Mouse (Mus musculus) thymus, postnatal 4 days (tissue): ENCODE results near the gene Zfp280c.

ENCODE experiments used
- DNase-seq: peaks from one replicate; pipeline ENCODE4 v3.0.0; 2021

Gene Zfp280c

DNA sequence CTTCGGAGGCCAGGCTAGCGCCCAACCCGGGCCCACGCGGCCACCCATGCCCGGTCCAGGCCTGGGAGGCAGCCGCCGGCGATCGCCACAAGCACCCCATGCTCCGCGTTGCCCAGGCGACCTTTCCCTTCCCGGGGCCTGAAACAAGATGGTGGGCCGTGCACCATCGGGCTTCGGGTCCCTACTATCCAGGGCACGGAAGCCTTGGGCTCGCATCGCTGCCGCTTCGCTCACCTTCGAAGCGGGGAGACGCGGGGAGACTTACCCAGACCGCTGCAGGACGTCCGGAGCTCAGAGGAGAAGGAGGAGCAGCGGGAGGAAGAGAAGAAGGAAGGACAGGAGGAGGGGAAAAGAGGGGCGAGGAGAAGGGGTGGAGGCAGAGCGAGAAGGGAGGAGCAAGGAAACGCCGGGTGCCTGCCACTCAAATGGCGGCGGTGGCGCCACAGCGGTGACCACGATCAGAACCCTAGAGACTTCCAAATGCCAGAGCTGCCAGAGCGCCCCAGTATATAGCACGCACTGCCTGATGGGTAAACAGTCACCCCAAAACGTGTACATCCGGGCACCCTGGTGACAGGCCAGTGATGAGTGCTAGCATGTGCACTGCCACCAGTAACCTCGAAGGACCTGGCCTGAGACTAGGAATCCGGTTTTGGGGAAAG is at the start of gene Zfp280c:
TSS of gene Zfp280c (minus strand) at position 406 of the 662 bp plus-strand sequence.
- DNase-seq: peak; percentile 82

DNA sequence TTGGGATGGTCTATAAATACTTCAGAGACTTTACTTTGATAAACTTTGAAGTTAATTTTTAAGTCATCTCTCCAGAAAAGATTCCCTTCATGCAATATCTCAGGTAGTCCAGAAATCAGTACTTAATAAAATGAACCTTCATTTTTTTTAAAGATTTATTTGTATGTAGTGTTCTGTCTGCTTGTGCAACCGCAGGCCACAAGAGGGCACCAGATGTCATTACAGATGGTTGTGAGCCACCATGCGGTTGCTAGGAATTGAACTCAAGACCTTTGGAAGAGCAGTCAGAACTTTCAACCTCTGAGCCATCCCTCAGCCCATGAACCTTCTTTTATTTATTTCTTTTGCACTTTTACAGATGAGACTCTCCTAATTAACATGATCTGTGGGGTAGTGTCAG is 42.7 kb upstream of the Zfp280c start:
- DNase-seq: peak; percentile 52

DNA sequence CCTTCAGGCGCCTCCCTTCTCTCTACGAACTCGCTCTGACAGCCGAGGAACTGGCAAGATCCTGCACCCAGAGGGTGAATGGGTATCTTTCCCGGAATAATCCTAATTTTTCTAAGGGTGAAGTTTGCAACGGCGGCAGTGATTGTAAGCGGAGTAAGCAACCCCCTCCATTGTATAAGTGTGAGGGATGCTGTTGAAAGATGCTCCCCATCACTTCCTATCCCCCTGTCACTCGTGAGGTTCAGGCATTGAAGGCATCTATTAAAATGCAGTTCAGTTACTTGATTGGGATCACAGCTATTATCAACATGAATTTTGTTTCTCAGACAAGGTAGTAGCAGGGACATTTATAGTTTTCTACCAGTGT is 29.7 kb upstream of the Zfp280c start:
- DNase-seq: no peak

DNA sequence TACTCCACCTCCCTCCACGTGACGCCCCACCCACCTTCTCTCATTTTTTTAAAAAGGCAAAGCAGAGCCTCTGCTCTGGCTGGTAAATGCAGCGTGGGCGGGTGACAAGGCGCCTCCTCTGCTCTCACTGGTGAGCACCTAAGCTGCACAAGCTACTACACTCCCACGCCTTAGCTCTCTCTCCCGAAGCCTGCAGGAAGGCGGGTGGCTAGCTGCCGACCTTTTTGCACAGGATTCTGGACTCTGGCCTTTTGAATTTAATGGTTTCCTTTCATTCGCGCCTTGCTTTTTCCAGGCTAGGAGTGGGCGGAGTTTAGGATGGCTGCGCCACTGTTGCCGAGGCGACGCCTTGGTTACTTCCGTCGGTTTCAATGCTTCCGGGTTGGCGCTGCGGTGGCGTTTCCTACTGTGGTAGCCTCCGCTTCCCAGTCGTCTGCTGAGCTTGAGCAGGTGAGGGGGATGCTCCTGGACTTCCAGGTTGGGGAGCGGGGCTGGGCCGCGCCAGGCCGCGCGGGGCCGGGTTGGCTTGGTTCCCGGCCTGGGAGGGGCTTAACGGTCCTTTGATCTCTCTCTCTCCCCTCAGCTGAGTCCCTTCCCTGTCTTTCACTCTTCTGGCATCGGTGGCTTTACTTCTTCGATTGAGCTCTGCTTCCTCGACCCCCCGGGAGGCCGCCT is 29.2 kb upstream of the Zfp280c start, which contains the start of gene Slc25a14:
TSS of gene Slc25a14 (plus strand) at position 35 of the 675 bp plus-strand sequence.
- peak; percentile 76 for DNase-seq

DNA sequence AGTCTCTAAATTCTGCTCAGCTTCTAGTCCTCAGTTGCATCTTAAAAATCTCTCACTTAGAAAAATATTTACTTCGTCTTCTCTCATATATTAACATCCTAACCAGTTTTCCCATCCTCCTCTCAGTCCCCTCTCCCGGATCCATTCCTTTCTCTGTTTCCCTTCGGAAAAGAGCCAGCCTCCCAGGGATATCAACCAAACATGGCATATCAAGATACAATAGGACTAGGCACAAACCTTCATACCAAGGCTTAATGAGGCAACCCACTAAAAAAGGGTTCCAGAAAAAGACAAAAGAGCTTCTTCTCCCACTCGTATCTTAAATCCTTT is 28.7 kb upstream of the Zfp280c start:
- DNase-seq: no peak

DNA sequence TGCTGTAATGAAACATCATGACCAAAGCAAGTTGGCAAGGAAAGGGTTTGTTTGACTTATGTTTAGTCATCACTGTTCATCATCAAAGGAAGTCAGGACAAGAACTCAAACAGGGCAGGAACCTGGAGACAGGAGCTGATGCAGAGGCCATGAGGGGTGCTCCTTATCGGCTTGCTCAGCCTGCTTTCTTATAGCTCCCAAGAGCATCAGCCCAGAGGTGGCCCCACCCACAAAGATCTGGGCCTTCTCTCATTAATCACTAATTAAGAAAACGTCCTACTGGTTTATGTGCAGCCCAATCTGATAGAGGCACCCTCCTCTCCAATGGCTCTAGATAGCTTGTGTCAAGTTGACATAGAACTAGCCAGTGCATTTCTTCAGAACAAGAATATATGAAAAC is 10.6 kb upstream of the Zfp280c start:
- DNase-seq: no peak

DNA sequence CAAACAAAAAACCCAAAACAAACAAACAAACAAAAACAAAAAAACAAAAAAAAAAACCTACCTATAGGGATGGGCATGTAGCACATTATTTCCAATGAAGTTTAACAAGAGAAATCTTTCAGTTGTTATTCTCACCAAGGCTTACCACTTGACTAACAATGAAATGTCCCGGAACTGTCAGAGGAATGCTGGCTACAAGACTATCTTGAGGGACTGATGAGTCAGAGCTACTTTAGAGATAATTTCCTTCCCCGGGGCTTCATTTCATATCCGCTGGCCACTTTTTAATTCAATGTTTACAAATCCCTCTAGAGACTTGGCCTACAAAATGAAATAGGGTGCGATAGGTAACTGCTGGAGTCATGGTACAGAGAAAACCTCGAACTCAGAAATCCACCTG is 2.6 kb upstream of the Zfp280c start:
- no peak for DNase-seq

DNA sequence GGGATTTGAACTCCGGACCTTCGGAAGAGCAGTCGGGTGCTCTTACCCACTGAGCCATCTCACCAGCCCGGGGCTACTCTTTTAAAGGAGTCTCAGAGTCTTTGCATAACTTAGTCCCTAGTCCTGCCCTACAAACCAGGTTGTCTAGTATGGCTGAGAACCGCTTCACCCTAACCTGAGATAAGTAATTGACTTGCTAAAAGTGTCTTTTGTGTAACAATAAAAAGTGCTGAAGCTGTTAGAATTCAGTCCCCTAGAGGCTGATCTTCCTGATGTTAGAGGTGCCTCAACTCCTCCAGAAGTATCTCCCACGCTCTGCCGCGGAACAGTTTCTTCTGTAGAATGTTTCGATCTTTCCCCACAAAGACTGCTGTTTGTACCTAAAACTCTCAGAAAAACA is 1.7 kb upstream of the Zfp280c start:
- DNase-seq: no peak

DNA sequence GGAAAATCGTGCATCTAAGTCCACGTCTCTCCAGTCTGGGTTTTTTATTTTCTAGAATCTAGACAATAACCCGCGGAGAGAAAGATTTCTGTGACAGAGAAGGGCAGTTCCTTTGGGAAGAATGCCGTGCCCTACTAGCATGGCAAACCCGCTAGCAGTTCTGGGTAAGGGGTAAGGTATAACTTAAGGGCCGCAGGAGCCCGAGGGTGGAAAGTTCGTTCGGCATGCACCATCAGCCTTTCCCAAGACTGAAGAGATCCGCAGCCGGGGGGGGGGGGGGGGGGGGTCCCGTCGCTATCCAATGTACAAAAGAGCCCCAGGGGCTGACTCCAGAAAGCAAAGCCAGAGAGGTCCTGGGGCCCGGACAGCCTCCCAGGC is 594 bp downstream of the Zfp280c start:
- DNase-seq: peak; percentile 24

DNA sequence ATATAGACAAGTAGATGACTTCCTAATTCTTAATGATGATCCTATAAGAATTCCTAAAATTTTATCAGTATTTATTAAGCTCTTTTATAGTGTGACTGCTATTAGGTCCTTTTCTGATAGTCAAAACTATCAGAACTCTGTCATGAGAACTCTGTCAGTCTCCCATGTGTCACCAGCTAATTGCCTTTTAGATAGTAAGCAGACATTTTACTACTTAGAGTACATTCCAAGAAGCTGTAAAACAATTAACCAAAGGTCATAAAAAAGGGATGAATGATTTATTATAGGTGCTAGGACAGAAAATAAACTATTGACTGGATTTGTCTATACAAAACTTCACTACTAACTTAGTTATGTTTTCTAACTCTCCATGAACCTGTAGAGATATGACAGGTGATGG is 11.0 kb downstream of the Zfp280c start:
- no peak for DNase-seq

DNA sequence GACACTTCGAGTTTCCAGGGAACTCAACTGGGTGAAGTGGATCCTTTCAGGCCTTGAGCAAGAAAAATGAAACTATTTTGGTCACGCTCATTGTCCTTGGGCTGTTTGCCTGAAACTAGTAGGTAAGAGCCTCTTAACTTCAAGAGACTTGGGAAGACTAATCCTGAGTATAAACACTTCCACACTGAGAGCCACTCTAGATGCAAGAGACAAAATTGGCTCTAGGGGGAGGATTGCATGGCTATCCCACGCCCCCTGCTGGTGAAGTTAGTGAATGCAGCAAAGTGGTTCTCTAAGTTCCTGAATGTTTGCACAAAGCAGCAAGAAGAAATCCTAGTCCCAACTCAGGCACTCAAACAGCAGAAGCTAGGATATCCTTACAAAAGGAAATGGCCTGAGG is 62.1 kb downstream of the Zfp280c start:
- DNase-seq: peak; percentile 82

DNA sequence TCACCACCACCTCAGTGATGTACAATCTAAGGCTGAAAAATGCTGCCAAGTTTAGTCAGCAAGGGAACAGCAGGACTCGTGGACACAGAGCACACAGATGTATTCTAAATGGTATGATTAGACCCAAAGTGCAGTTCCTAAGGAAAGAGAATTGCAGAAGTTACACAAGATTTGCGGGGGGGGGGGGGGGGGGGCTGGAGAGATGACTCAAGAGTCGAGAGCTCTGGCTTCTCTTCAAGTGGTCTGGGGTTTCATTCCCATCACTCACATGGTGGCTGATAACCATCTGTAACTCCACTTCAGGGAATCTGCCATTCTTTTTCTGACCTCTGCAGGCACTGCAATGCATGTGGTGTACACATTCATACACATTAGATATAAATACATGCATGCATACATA is 67.9 kb downstream of the Zfp280c start:
- no peak for DNase-seq

DNA sequence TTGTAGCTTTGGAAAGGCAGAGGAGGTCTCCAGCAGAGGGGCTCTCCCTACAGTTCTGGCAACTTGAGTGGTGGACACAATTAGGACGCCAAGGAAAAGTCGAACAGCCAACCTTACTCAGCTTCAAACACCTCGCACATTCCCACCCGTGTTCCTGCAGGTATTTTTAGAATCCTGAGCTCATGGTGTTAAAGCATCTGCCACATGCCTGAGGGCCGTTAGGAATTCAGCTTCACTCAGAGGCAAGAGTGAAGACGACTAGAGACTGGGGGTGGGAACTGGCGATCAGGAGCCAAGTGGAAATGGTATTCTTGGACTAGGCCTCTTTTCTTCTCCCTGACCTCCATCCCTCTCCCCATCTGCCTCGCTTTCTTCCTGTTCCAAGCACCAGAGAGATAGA is 68.4 kb downstream of the Zfp280c start:
- no peak for DNase-seq

DNA sequence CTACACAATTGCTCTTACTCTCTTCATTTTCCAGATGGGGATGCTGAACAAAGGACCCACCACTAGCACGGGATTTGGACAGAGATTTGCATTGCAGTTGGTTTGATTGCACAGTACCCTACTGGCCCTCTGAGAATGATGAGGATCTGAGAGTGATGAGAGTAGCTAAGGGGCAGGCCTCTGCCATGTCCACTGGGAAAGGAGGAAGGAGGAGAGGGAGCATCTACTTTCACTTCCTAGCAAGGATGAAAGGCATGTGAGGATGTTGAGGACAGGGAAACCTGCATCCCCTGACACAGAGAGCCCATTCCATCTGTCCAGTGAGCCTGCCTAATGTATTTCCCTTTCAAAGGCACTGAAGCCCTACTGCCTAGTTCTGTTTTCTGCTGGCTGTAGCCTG is 69.0 kb downstream of the Zfp280c start:
- no peak for DNase-seq

DNA sequence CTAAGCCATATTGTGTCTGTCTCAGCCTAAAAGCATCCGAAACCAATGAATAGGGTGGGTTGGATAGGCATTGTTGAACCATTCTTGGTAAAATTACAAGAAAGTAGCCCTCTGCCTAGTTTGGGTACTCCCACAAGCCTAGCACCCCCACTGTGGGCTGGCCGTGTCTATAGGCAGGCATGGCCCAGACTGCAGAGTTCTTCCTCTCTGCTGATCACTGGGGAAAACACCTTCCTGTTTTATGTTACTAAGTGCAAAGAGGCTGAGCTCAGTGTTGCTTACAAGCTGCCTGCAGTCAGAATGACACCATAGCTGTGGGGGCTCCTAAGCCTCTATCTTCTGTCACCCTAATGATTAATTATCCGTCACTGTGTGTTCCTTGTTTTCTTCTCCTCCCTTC is 70.8 kb downstream of the Zfp280c start:
- no peak for DNase-seq

DNA sequence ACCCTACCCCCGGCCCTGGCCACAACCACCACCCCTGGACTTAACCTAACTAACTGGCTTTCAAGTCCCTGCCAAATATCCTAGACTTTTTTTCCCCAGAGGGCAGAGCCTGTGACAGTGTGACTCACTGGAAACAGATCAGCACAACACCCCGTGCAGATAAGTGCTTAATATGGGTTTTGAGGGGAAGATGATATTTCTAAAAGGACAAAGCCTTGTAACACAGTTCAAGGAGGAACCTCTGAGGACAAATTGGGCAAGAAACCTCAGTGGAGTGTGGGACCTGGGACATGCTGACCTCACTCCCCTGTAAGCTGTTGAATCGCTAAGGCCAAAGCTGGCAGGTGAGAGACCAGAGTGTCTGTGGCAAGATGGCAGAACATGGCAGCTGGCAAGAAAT is 72.7 kb downstream of the Zfp280c start:
- DNase-seq: no peak

DNA sequence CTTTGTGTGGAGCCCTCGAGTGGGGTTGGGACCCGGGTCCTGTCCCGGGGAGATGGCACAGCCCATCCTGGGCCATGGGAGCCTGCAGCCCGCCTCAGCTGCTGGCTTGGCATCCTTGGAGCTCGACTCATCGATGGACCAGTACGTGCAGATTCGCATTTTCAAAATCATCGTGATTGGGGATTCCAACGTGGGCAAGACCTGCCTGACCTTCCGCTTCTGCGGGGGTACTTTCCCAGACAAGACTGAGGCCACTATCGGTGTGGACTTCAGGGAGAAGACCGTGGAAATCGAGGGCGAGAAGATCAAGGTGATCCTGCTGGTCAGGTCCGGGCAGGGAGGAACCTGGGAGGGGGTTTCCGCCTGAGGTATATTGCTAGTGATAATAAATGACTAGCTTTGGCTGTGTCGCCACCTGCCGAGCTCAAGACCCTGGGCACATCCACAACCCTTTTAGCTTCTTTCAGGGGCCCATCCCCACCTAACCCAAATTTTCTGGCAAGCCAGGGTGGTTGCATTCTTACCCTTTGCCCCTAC is 74.7 kb downstream of the Zfp280c start:
- peak; percentile 39 for DNase-seq

DNA sequence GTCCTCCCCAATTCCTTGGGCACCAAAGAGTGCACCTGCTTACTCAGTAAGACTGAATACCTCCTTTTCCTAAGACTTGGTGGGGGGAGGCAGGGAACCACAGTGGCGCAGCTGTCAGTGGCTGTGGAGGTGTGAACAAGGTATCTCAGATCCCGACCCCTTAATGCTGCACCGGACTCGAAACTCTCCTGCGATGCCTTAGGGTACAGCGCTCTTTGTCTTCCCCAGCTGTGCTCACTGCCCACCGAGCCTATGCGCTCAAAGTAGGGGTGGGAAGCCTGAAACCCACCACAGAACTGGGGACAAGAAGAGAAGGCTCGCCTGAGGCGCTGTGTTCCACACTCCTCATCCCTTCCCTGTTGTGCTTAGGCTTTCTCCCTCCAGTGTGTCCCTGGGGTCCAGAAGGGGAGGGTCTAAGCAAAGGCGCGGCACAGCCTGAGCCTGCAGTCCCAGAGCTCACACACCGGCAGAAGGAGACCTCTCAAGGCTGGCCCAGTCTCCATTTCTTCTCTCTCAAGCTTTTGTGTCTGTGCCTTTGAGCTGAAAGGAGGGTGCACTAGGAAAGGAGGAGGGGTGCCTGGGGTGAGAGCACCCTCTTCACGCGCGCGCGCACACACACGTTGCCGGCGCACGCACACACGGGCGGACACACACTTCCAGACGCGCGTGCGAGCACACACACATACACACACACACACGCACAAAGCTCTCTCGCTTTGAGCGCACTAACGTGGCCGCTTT is 75.3 kb downstream of the Zfp280c start, which contains the start of gene Rab33a:
TSS of gene Rab33a (plus strand) at position 478 of the 741 bp plus-strand sequence.
- DNase-seq: peak; percentile 60

DNA sequence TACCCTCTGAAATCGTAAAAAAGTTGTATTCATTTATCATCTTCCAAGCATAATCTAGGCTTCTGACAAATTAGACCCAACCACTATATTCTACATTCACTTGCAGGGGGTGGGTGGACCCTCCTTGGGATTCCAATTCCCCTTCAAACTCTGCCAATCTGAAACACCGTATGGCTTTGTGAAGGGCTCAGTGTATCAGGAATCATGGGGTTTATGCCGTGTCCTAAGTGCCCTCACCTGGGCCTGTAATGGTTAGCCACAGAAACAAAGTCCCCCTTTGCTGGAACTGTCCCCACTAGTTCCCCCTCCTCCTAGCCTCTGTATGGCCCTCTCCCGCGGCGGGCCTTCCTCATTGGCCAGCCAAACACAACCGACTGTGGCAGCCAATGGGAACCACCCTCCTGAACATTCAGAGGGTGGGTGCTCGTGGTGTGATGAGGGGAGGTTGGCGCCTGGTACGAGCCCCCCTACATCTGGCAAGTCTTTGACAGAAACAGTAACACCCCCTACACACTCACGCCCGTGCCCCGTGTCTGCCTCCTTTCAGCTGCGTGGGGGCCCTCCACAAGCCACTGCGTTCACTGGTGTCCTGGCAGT is 76.0 kb downstream of the Zfp280c start:
- DNase-seq: peak; percentile 67

DNA sequence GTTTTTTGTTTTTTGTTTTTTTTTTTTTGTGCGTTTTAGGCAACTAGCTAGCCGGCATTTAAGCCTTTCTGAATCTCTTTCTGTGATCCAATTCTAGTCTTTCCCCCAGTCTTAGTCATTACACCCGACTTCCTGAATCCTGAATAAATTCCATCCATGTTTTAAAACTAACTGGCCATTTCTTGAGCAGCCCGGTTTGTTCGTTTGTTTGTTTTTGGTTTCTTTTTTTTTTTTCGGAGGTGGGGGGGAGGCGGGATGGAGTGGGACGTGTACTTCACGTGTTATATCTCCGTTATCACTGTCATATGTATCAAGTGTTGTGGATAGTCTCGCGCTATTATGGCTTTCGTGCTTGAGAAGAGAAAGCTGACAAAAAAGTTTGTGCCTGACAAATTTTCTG is 80.5 kb downstream of the Zfp280c start:
- DNase-seq: no peak

DNA sequence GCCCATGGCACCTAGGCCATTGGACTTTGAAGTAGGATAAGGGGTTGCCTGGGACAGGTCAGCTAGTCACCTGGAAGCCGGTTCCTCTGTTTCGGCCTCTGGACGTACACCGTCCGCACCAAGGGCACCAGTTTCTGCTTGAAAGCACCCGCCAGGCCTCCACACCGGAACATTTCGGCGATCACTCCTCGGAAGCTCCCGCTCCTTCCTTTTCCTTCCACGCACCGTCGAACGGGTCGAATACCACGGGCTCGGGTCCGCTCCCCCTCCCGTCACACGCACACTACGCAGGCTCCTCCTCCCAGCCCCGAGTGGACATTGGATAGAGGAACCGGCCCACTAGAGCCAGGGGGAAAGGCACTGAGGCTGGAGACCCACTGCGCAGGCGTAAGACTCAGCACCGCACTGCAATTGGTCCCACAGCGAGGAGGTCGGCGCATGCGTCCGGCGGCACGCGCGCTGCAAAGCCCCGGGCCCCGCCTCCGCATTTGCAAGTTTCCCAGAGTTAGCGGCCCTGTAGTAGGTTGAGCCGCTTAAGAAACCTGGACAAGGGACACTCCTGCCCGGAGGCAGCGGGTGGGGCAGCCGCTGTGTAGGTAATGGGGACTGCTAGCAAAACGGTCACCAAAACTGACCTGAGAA is 81.0 kb downstream of the Zfp280c start, which contains the start of gene Aifm1:
TSS of gene Aifm1 (minus strand) at position 398 of the 642 bp plus-strand sequence.
- DNase-seq: peak; percentile 89

DNA sequence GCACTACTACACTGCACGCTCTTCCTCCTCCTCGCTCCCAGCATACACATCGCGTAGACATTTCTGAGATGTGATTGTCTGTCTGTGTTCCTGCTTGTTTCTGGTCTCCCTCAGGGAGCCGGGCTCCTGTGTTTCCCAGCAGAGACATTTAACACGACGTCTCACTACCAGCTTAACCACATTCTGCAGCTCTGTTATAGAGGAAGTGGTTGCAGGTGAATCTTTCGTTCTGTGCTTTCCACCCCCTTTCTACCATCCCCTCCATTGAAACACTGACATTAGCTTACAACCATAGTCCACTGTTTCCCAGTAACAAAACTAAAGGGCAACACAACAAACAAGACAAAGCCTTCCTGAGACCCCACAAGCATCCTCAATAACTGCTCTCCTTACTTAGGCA is 100.5 kb downstream of the Zfp280c start:
- no peak for DNase-seq
